Mouse (Mus musculus) testis, adult 2 months (tissue): Measurements from ENCODE around the gene Sprr2a2. TPM values are rescaled to one million over a fixed set of nuclear protein-coding genes. Genes with fewer than 3 reads are reported as not detected.
"Not testable (repeated sequence)": the region's sequence is repeated elsewhere in the genome, so short reads cannot be mapped to it uniquely, and the experiment has no call there.

ENCODE experiments used
- H3K27ac ChIP-seq: fragments of 200-500 bp; 2 replicates; pipeline ENCODE4 v1.5.1; 2012; ENCODE audit warnings: low read depth, low read length; ENCODE audit not compliant: control insufficient read depth, insufficient read depth
- H3K27me3 ChIP-seq: fragments of 200-500 bp; 2 replicates; pipeline ENCODE4 v1.6.1; 2012; ENCODE audit warnings: mild to moderate bottlenecking, low read length, moderate library complexity; ENCODE audit not compliant: control insufficient read depth, insufficient read depth
- H3K36me3 ChIP-seq: fragments of 200-500 bp; 2 replicates; pipeline ENCODE4 v1.6.1; 2012; ENCODE audit warnings: mild to moderate bottlenecking, low read length; ENCODE audit not compliant: control insufficient read depth, insufficient read depth
- H3K4me1 ChIP-seq: fragments of 200-500 bp; 2 replicates; pipeline ENCODE4 v1.6.1; 2012; ENCODE audit warnings: low read length; ENCODE audit not compliant: control insufficient read depth, insufficient read depth
- H3K4me3 ChIP-seq: fragments of 200-500 bp; 2 replicates; pipeline ENCODE4 v1.5.1; 2012; ENCODE audit warnings: low read depth, mild to moderate bottlenecking, low read length, moderate library complexity, mixed read lengths; ENCODE audit not compliant: control insufficient read depth
- polyA plus RNA-seq: library from polyadenylated mRNA; depleted of rRNA; stranded (reverse); fragments of >200 nt; gene quantifications from 2 replicates; pipeline ENCODE4 v1.2.3, GENCODE M21; 2012

Sprr2a2 gene
- polyA plus RNA-seq, 1 experiment: 8.6 TPM

DNA sequence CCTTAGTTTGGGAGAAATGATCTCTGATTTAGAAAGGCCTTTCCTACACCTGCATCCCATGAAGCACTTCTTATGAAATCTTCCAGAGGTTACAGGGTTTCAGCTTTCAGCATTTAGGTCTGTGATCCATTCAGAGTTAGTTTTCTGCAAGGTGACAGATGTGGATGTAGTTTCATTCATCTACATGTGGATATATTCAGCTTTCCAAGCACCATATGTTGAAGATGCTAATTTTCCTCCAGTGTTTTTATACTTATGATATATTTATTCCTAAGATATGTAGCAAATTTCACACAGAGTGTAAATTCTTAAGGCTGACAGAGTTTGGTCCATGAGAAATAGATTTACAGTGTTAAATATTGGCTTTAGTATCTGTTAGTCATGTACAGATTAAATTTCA is 23.0 kb downstream of the Sprr2a2 start:
- H3K4me1 ChIP-seq, H3K4me3 ChIP-seq, H3K27me3 ChIP-seq, H3K27ac ChIP-seq, H3K36me3 ChIP-seq: not testable (repeated sequence)

GRCm38 (mm10) chr3:92239197-92239596 is 23.5 kb downstream of the Sprr2a2 start:
- not testable (repeated sequence) for H3K36me3 ChIP-seq, H3K4me1 ChIP-seq, H3K27ac ChIP-seq, H3K27me3 ChIP-seq, H3K4me3 ChIP-seq

DNA sequence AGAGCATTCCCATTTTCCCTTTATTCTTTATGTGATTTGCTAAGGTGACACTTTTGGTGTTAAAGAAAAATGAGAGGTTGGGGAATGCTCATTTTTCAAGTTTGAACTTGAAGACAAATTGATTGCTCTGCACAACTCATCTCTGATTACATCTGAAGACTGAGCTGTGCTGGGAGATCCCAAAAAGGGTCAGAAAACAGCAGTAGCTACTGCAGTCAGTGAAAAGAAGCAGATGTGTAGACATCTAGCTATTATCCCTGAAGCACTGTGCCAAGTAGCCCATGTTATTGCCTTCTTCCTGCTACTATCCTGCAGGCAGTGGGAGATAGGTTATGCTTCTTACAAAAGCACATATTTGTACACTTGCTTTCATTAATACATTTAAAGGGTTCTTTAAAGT is 29.1 kb downstream of the Sprr2a2 start:
- not testable (repeated sequence) for H3K27ac ChIP-seq, H3K27me3 ChIP-seq, H3K4me3 ChIP-seq, H3K4me1 ChIP-seq, H3K36me3 ChIP-seq

DNA sequence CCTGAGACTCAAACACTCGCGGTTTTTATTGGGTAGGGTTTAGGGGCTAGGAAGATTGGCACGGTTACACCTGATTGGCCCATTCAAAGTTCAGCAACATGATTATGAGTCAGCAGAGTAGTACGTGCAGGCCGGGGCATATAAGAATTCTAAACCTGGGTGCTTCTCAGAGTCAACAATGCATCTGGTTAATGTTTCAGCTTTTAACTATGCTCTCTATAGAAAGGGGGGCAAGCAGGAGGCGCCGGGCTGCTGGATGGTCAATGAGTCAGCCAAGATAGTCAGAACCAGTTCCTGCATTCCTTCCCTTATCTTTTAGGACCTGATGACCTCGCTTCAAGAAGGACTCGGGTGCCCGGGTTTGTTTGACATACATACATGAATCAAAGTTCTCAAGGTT is 30.5 kb downstream of the Sprr2a2 start:
- not testable (repeated sequence) for H3K36me3 ChIP-seq, H3K27me3 ChIP-seq, H3K27ac ChIP-seq, H3K4me1 ChIP-seq, H3K4me3 ChIP-seq

- not testable (repeated sequence) for H3K27me3 ChIP-seq, H3K4me1 ChIP-seq, H3K27ac ChIP-seq, H3K4me3 ChIP-seq, H3K36me3 ChIP-seq
Observed at GRCm38 (mm10) chr3:92248494-92248893, 32.8 kb downstream of the Sprr2a2 start.

GRCm38 (mm10) chr3:92250450-92250849 is 34.7 kb downstream of the Sprr2a2 start:
- not testable (repeated sequence) for H3K4me3 ChIP-seq, H3K36me3 ChIP-seq, H3K4me1 ChIP-seq, H3K27ac ChIP-seq, H3K27me3 ChIP-seq

DNA sequence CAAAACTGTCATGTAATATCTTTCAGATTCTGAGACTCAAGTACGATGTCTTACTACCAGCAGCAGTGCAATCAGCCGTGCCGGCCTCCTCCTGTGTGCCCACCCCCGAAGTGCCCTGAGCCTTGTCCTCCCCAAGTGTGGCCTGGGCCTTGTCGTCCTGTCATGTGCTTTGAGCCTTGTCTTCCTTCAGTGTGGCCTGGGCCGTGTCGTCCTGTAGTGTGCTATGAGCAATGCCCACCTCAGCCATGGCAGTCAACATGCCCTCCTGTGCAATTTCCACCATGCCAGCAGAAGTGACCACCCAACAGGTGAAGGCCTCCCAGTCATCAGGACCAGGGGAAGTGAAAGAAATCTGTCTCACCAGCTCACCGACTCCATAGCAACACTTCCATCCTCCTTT is 38.1 kb downstream of the Sprr2a2 start:
- not testable (repeated sequence) for H3K27me3 ChIP-seq, H3K4me3 ChIP-seq, H3K36me3 ChIP-seq, H3K27ac ChIP-seq, H3K4me1 ChIP-seq

DNA sequence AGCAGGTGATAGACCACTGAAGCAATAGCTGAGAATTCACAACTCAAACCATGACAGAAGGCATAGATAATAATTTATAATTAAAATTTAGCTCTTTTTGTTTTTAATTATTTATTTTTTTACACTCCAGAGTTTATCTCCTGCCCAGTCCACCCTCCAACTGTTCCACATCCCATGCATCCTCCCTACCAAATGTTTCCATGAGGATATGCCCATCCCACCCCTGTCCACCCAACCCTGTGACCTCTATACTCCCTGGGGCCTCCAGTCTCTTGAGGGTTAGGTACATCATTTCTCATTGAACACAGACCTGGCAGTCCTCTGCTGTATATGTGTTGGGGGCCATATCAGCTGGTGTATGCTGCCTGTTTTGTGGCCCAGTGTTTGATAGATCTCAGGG is 42.8 kb downstream of the Sprr2a2 start:
- H3K4me3 ChIP-seq: not testable (repeated sequence)

DNA sequence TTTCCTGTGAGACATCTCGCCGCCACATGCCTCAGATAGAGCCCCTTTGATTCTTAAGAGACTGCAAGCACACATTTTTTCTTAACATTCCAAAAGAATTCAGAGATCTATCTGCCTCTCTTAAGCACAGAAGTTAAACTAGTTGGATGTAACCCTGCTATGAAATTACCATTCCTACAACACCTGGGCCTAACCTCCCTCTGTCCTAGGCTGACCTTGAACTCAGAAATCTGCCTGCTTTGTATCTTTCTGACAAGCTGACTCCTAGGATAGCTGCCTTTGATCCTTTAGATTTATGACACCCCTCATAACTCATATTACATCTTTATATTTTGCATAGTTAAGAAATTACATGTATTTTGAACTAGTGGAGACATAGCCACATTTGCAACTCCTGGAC is 47.7 kb downstream of the Sprr2a2 start:
- not testable (repeated sequence) for H3K36me3 ChIP-seq, H3K27ac ChIP-seq, H3K4me1 ChIP-seq, H3K4me3 ChIP-seq, H3K27me3 ChIP-seq

More for the DNA sequence above, 42.8 kb downstream of the Sprr2a2 start:
- H3K27ac ChIP-seq, H3K36me3 ChIP-seq, H3K27me3 ChIP-seq, H3K4me1 ChIP-seq: not testable (repeated sequence)

GRCm38 (mm10) chr3:92271414-92271985 is 55.8 kb downstream of the Sprr2a2 start:
- H3K27ac ChIP-seq, H3K4me1 ChIP-seq, H3K4me3 ChIP-seq, H3K36me3 ChIP-seq, H3K27me3 ChIP-seq: not testable (repeated sequence)

GRCm38 (mm10) chr3:92273504-92273903 is 57.8 kb downstream of the Sprr2a2 start:
- not testable (repeated sequence) for H3K36me3 ChIP-seq, H3K4me1 ChIP-seq, H3K27me3 ChIP-seq, H3K4me3 ChIP-seq, H3K27ac ChIP-seq

DNA sequence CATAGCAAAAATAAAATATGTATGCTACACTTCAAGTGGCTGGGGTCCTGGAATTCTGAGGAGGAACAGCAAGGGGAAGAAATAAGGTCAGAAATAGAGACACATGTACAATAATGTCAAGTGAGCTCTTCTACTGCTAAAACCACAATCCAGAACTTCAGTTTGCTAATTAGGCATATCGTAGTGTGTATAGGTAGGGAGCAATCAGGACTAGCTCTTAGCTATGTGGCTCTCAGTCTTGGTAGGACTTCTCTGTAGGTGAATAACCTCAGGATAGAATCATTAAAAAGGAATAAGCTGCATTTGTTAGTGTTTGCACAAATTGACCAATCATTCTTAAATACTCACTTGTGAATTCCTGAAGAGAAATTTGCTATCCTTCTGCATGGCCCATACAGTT is 58.3 kb downstream of the Sprr2a2 start:
- H3K4me3 ChIP-seq, H3K27me3 ChIP-seq, H3K4me1 ChIP-seq, H3K27ac ChIP-seq, H3K36me3 ChIP-seq: not testable (repeated sequence)

DNA sequence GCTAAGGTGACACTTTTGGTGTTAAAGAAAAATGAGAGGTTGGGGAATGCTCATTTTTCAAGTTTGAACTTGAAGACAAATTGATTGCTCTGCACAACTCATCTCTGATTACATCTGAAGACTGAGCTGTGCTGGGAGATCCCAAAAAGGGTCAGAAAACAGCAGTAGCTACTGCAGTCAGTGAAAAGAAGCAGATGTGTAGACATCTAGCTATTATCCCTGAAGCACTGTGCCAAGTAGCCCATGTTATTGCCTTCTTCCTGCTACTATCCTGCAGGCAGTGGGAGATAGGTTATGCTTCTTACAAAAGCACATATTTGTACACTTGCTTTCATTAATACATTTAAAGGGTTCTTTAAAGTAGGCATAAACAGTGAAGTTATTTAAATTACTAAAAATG is 63.9 kb downstream of the Sprr2a2 start:
- not testable (repeated sequence) for H3K4me3 ChIP-seq, H3K27ac ChIP-seq, H3K36me3 ChIP-seq, H3K4me1 ChIP-seq, H3K27me3 ChIP-seq
